Mouse (Mus musculus) lung, postnatal 0 days (tissue): Measurements from ENCODE around the gene Flywch1.

ENCODE experiments used
- CTCF ChIP-seq: IDR thresholded peaks from 2 replicates; pipeline ENCODE4 v1.5.1; 2016; ENCODE audit warnings: antibody characterized with exemption, mild to moderate bottlenecking
- EP300 ChIP-seq: IDR thresholded peaks from 2 replicates; pipeline ENCODE4 v1.6.1; 2016; ENCODE audit warnings: antibody characterized with exemption, mild to moderate bottlenecking, control low read depth

DNA sequence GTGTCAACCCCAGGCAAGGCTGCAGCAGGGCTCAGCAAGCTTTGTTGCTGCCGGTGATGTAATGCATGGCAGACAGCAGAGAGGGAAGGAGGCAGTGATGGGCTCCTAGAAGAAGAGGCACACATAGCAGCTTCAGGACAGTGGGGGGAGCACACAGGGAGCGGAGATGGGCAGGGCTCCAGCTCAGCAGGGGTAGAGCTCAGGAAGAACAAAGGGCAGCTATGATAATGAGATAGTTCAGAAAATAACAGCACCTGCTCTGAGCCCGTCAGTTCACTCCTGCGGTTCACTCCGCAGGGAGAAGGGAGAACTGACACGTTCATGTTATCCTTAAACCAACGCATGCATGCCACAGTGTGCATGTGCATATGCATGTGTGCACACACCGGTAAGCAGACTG lies 12.6 kb downstream of the Flywch1 start:
- TF ChIP-seq EP300 (no peak), CTCF (no peak)
